Mouse (Mus musculus) thymus, adult 2 months (tissue): ENCODE data around the gene Dnah3. TPM values are rescaled to one million over a fixed set of nuclear protein-coding genes. Genes with fewer than 3 reads are reported as not detected.

Experiments used
- DNase-seq: peaks from one replicate; pipeline ENCODE4 v3.0.0; 2021
- H3K27ac ChIP-seq: fragments of 200-500 bp; 2 replicates; pipeline ENCODE4 v1.5.1; 2012; ENCODE audit warnings: low read length, control low read depth; ENCODE audit not compliant: control insufficient read depth, insufficient read depth
- H3K27me3 ChIP-seq: fragments of 200-500 bp; 2 replicates; pipeline ENCODE4 v1.6.1; 2012; ENCODE audit warnings: mild to moderate bottlenecking, low read length, moderate library complexity, mixed read lengths; ENCODE audit not compliant: control insufficient read depth, insufficient read depth
- H3K36me3 ChIP-seq: fragments of 200-500 bp; 2 replicates; pipeline ENCODE4 v1.6.1; 2012; ENCODE audit warnings: mild to moderate bottlenecking, low read length, moderate library complexity; ENCODE audit not compliant: control insufficient read depth, insufficient read depth
- H3K4me1 ChIP-seq: fragments of 200-500 bp; replicated peaks from 2 replicates; pipeline ENCODE4 v1.6.1; 2012; ENCODE audit warnings: low read length; ENCODE audit not compliant: control insufficient read depth, insufficient read depth
- H3K4me3 ChIP-seq: fragments of 200-500 bp; 2 replicates; pipeline ENCODE4 v1.5.1; 2012; ENCODE audit warnings: mild to moderate bottlenecking, low read length, control low read depth, moderate library complexity; ENCODE audit not compliant: control insufficient read depth, insufficient read depth
- CTCF ChIP-seq: fragments of 200-500 bp; IDR thresholded peaks from 2 replicates; pipeline ENCODE4 v1.5.1; 2012; ENCODE audit warnings: mild to moderate bottlenecking, control low read depth, low read length, moderate library complexity, borderline replicate concordance; ENCODE audit not compliant: control insufficient read depth, poor library complexity, insufficient read depth; ENCODE audit errors: extremely low read depth
- POLR2A ChIP-seq: fragments of 200-500 bp; IDR thresholded peaks from 2 replicates; pipeline ENCODE4 v1.6.1; 2012; ENCODE audit warnings: mild to moderate bottlenecking, low read length, control low read depth, moderate library complexity; ENCODE audit not compliant: control insufficient read depth, poor library complexity, insufficient read depth; ENCODE audit errors: extremely low read depth
- WGBS: fragments of 180-500 bp; shearing (Covaris S2); methylation state at CpG from one replicate; pipeline ENCODE4 v1.1.7; 2018; 5-methylcytosine and 5-hydroxymethylcytosine counted together
- polyA plus RNA-seq: library from polyadenylated mRNA; depleted of rRNA; stranded (reverse); fragments of >200 nt; gene quantifications from 2 replicates; pipeline ENCODE4 v1.2.3, GENCODE M21; 2012

Dnah3 gene
- polyA plus RNA-seq, 1 experiment, result 0.30 TPM

- no peaks in the 10 kb centered on the region for H3K27me3 ChIP-seq
- 93% methylated on average over 5 of the region's 5 CpGs for WGBS
- H3K36me3 ChIP-seq, result no peaks in the 10 kb centered on the region
- TF ChIP-seq POLR2A (no peak), CTCF (no peak)
- no peak overlapping the region for H3K27ac ChIP-seq
- no peaks in the 10 kb centered on the region for H3K4me1 ChIP-seq
- DNase-seq, result no peak
- H3K4me3 ChIP-seq, result no peak overlapping the region
Measured at GRCm38 (mm10) chr7:120036422-120036821, 58.7 kb downstream of the Dnah3 start.

GRCm38 (mm10) chr7:120034996-120035395 lies 60.1 kb downstream of the Dnah3 start:
- WGBS, result 83% methylated on average over 4 of the region's 4 CpGs
- DNase-seq, result no peak
- Histone ChIP-seq H3K4me1 (no peaks in the 10 kb centered on the region), H3K27ac (no peak overlapping the region), H3K36me3 (no peaks in the 10 kb centered on the region), H3K4me3 (no peak overlapping the region), H3K27me3 (no peaks in the 10 kb centered on the region)
- TF ChIP-seq POLR2A (no peak), CTCF (no peak)

DNA sequence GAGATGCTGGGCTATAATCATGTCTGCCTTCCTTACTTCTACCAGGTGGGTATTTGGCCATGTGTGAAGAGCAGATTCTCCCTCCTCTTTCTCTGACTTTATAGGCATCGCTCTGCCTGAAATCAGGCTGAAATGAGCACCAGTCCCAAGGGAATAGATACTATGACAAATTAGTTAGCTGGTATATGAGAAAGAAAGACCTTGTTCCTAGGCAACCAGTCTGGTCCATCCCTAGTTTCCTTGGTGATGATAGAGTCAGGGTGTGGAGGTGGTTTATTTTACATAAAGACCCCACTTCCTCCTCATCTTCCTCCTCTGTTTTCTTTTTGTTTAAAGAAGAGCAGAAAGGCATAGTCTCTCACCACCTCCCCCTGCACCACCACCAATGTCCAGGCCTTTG lies 60.5 kb downstream of the Dnah3 start:
- Histone ChIP-seq H3K4me3 (no peak overlapping the region), H3K36me3 (no peaks in the 10 kb centered on the region), H3K27ac (no peak overlapping the region), H3K4me1 (no peaks in the 10 kb centered on the region), H3K27me3 (no peaks in the 10 kb centered on the region)
- WGBS, result 92% methylated on average over 1 of the region's 1 CpGs
- no peak for DNase-seq
- TF ChIP-seq POLR2A (no peak), CTCF (no peak)

GRCm38 (mm10) chr7:120028669-120029068 lies 66.4 kb downstream of the Dnah3 start:
- Histone ChIP-seq H3K27me3 (no peaks in the 10 kb centered on the region), H3K27ac (no peak overlapping the region), H3K4me3 (no peak overlapping the region), H3K4me1 (no peaks in the 10 kb centered on the region), H3K36me3 (no peaks in the 10 kb centered on the region)
- 90% methylated on average over 1 of the region's 1 CpGs for WGBS
- TF ChIP-seq CTCF, result no peak
- no peak for TF ChIP-seq POLR2A
- no peak for DNase-seq

GRCm38 (mm10) chr7:119997066-119997465 lies 98.0 kb downstream of the Dnah3 start:
- TF ChIP-seq POLR2A (no peak), CTCF (no peak)
- 77% methylated on average over 6 of the region's 6 CpGs for WGBS

DNA sequence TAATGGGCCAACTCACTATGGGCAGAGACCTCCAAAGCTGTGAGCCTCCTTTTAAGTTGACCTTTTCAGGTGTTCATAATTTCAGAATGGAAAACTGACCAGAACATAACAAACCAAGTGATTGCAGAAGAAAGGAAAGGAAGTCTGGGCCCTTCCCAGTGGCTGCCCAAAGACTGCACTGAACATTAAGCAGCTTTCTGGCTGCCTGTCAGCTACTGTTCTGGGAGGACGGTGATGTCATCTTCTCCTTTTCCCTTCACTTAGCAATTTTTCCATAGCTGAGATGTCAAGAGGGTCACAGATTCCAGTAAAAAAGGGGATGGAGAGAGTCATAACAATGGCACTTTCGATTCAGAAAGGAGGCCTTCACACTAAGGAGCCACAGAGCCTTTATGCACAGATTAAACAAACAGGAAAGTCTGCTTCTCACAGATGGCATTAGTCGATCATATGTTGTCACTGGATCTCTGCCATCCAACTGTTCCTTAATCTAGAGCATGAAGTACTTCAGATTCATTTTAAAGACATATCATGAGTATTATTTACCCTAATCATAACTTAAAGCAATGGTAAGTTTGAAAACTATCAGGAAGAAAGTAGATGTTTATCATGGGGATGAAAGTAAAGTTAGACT lies 109.7 kb downstream of the Dnah3 start:
- WGBS, result 77% methylated on average over 3 of the region's 3 CpGs
- H3K27ac ChIP-seq, result no peak overlapping the region

More at GRCm38 (mm10) chr7:119997066-119997465, 98.0 kb downstream of the Dnah3 start:
- no peak for DNase-seq
- H3K4me3 ChIP-seq, result no peak overlapping the region
- no peaks in the 10 kb centered on the region for H3K4me1 ChIP-seq
- no peaks in the 10 kb centered on the region for H3K36me3 ChIP-seq
- H3K27me3 ChIP-seq, result no peaks in the 10 kb centered on the region
- H3K27ac ChIP-seq, result no peak overlapping the region

GRCm38 (mm10) chr7:119980170-119980569 lies 114.9 kb downstream of the Dnah3 start:
- DNase-seq, result no peak
- Histone ChIP-seq H3K4me1 (no peaks in the 10 kb centered on the region), H3K27me3 (no peaks in the 10 kb centered on the region), H3K4me3 (no peak overlapping the region), H3K27ac (no peak overlapping the region), H3K36me3 (no peaks in the 10 kb centered on the region)
- TF ChIP-seq POLR2A, result no peak
- TF ChIP-seq CTCF, result no peak
- WGBS, result 97% methylated on average over 3 of the region's 3 CpGs

More for the DNA sequence above, 109.7 kb downstream of the Dnah3 start:
- no peaks in the 10 kb centered on the region for H3K36me3 ChIP-seq
- no peaks in the 10 kb centered on the region for H3K4me1 ChIP-seq
- no peak for DNase-seq
- TF ChIP-seq CTCF, result no peak
- no peak for TF ChIP-seq POLR2A
- no peak overlapping the region for H3K4me3 ChIP-seq
- no peaks in the 10 kb centered on the region for H3K27me3 ChIP-seq
